Mouse (Mus musculus) cerebellum, adult 2 months (tissue): Measurements from ENCODE around the gene Qrich2. TPM values are rescaled to one million over a fixed set of nuclear protein-coding genes. Genes with fewer than 3 reads are reported as not detected.
A peak's percentile ranks its signal among the peaks of the same experiment; 100 is the strongest.
"Not testable (repeated sequence)": the region's sequence is repeated elsewhere in the genome, so short reads cannot be mapped to it uniquely, and the experiment has no call there.

Experiments
- DNase-seq, 2 experiments: peaks; one replicate each; pipeline ENCODE4 v3.0.0; 2021
- H3K27ac ChIP-seq: fragments of 200-500 bp; 2 replicates; pipeline ENCODE4 v1.5.1; 2012; ENCODE audit warnings: low read length, control low read depth, inconsistent platforms; ENCODE audit not compliant: insufficient read depth
- H3K27me3 ChIP-seq: fragments of 200-500 bp; 2 replicates; pipeline ENCODE4 v1.6.1; 2012; ENCODE audit warnings: inconsistent platforms, mild to moderate bottlenecking, low read length, moderate library complexity; ENCODE audit not compliant: control insufficient read depth, insufficient read depth
- H3K4me1 ChIP-seq: fragments of 200-500 bp; 2 replicates; pipeline ENCODE4 v1.6.1; 2011; ENCODE audit warnings: low read length; ENCODE audit not compliant: control insufficient read depth, insufficient read depth
- H3K4me3 ChIP-seq: fragments of 200-500 bp; replicated peaks from 2 replicates; pipeline ENCODE3; 2011; ENCODE audit warnings: mild to moderate bottlenecking, low read depth, low read length, control low read depth; ENCODE audit not compliant: insufficient read depth
- CTCF ChIP-seq: fragments of 200-500 bp; IDR thresholded peaks from 2 replicates; pipeline ENCODE4 v1.5.1; 2011; ENCODE audit warnings: low read depth, mild to moderate bottlenecking, control low read depth, low read length, moderate library complexity, borderline replicate concordance; ENCODE audit not compliant: insufficient read depth
- POLR2A ChIP-seq: fragments of 200-500 bp; IDR thresholded peaks from 2 replicates; pipeline ENCODE4 v1.6.1; 2011; ENCODE audit warnings: low read length, control low read depth, borderline replicate concordance; ENCODE audit not compliant: insufficient read depth
- WGBS: fragments of 180-500 bp; shearing (Covaris S2); methylation state at CpG from one replicate; pipeline ENCODE4 v1.1.7; 2018; 5-methylcytosine and 5-hydroxymethylcytosine counted together
- polyA plus RNA-seq: library from polyadenylated mRNA; depleted of rRNA; stranded (reverse); fragments of >200 nt; gene quantifications from 2 replicates; pipeline ENCODE4 v1.2.3, GENCODE M21; 2012

Gene Qrich2
- polyA plus RNA-seq, 1 experiment, result 0.05 TPM

DNA sequence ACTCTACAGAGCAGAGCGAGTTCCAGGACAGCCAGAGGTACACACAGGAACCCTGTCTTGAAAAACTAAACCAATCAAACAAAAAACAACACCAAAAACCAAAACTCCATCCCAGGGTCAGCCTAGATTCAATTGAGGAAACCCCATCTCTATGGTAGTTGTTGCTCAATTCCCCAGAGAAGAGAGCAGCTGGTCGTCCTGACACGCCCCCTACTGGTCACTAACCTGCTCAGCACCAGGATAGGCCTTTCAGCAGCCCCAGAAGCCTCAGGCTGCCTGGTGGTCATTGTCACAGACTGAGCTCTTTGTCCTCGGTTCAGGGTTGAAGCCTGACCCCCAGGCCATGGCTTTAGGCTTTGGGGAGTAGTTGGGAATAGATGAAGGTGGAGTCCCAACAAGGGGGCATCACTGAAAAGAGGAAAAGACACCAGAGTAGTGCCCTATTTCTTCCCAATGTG is 27.8 kb upstream of the Qrich2 start, which contains the start of gene Prpsap1:
Gene Prpsap1 (minus strand): TSS at position 408 of the 458 bp plus-strand sequence.
- H3K27me3 ChIP-seq, result no peaks in the 10 kb centered on the region
- no peak within 1 kb of the TSS for H3K4me3 ChIP-seq
- TF ChIP-seq POLR2A (no peak), CTCF (peak; percentile 61)
- WGBS, result 28% methylated on average over 4 of the region's 4 CpGs
- DNase-seq, result peak in 1 of 2 experiments; percentile 37
- no peak within 1 kb of the TSS for H3K27ac ChIP-seq
- H3K4me1 ChIP-seq, result no peaks in the 10 kb centered on the region

DNA sequence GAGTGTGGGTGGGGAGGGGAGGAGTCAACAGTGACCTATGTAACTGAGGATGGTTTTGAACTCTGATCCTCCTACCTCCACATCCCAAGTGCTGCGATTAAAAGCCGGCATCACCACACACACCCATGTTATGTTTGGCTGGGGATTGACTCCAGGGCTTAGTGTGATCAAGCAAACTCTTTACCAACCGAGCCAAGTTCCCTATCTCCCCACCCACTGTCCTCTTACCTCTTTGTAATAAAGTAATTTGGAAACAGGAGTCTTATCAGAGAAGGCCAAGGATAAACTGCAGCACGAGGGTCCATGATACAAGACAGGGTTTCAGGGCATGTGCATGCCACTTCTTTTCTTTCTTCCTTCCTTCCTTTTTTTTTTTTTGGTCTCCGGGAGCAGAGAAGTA is 27.1 kb upstream of the Qrich2 start:
- 79% methylated on average over 5 of the region's 5 CpGs for WGBS
- no peak for DNase-seq
- no peaks in the 10 kb centered on the region for H3K27me3 ChIP-seq
- TF ChIP-seq POLR2A (no peak), CTCF (no peak)
- no peak overlapping the region for H3K27ac ChIP-seq
- H3K4me3 ChIP-seq, result no peak overlapping the region
- H3K4me1 ChIP-seq, result no peaks in the 10 kb centered on the region

DNA sequence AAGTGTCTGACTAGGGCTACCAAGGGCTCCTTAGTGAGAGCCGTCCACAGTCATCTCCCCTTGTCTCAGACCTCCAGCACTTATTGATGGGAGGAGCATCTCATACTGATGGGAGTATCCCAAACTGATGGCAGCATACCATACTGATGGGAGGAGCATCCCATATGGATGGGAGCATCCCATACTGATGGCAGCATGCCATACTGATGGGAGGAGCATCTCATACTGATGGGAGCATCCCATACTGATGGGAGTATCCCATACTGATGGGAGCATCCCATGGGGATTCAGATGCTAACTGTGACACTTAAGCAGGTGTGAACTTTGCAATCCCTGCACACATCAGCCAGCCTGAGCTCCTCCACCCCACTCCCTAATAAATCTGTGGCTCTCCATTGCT is 26.5 kb upstream of the Qrich2 start:
- not testable (repeated sequence) for H3K4me1 ChIP-seq, H3K27ac ChIP-seq, H3K4me3 ChIP-seq, DNase-seq, H3K27me3 ChIP-seq
- 79% methylated on average over 1 of the region's 1 CpGs for WGBS

DNA sequence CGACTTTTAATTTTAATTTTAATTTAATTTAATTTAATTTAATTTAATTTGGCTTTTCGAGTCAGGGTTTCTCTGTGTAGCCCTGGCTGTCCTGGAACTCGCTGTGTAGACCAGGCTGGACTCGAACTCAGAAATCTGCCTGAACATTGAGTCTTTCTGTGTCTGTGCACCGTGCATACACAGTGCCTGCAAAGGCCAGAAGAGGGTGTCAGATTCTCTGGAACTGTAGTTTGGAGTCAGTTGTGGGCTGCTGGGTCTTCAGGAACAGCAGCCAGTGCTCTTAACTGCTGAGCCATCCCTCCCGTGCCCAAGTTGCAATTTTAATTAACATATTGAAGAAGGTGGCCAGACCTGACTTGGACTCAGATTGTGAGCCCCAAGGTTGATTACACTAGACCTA is 25.3 kb upstream of the Qrich2 start:
- Histone ChIP-seq H3K4me3 (no peak overlapping the region), H3K27ac (no peak overlapping the region), H3K4me1 (no peaks in the 10 kb centered on the region), H3K27me3 (no peaks in the 10 kb centered on the region)
- TF ChIP-seq CTCF, result no peak
- TF ChIP-seq POLR2A, result no peak
- no peak for DNase-seq
- WGBS, result 58% methylated on average over 6 of the region's 6 CpGs

DNA sequence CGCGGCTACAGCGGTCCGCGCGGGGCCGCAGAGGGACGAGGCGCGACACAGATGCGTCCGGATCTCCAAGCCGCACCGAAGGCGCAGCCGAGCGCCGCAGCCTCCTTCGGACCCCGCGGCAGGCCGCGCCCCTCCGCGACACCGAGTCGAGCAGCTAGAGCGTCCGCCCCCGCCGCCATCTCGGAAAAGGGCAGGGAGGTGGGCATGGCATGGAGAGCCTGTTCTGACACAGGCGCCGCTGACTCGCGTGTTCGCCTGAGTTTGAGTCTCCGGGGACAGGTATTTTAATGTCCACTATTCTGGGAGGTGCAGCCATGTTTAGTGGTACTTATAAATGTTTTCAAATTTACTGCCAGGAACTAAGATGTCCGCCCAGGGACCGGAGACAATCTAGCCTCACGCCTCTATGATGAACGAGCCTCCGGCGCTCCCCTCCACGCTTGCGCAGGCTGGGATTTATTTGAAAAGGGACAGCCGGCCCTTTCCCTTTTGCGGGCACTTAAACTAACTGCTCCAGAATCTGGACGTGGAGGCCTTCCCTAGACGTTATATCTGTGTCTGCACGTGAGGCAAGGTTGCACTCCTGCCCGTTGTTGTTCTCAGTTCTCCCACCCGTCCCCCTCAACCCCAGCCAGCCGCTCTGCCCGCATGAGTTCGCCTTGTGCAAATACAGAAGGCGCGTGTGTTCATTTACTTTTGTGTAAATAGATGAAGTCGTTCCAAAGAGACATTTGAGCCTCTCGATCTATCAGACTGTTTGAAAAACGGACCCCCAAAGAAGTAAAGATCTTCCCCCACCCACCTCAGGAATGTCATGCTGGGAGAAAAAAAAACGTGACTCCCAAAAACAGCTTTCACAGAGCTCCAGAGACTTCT is 24.4 kb upstream of the Qrich2 start:
- no peak for TF ChIP-seq CTCF
- TF ChIP-seq POLR2A, result peak; percentile 86

DNA sequence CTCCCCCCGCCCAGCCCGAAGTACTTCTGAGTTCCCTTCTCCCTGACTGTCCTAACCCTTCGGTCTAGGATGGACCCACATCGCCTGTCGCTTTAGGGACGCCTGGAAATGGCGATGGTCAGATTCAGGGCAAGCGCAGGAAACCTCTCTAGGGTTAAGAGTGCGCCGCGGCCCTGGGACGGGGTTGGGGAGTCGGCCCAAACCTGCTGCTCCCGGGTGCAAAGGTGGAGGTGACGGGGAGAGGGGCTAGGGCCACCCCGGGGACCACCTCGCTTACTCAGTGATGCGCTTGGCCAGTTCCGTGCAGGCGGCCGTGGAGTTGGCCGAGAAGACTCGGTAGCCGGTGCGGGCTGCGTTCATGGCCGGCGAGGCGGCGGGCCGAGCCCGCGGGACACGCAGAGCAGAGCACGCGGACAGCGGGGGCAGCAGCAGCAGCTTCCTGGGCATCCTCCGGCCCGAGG is 23.8 kb upstream of the Qrich2 start:
- under 1% methylated on average over 39 of the region's 39 CpGs for WGBS
- TF ChIP-seq CTCF (no peak), POLR2A (no peak)
- DNase-seq, result no peak

More for the DNA sequence above, 24.4 kb upstream of the Qrich2 start:
- DNase-seq, result peak; percentile 86 to 90
- Histone ChIP-seq H3K4me3 (peak overlapping the region; percentile 95), H3K27ac (peak overlapping the region; percentile 63), H3K27me3 (no peaks in the 10 kb centered on the region), H3K4me1 (no peaks in the 10 kb centered on the region)
- WGBS, result under 1% methylated on average over 62 of the region's 62 CpGs

DNA sequence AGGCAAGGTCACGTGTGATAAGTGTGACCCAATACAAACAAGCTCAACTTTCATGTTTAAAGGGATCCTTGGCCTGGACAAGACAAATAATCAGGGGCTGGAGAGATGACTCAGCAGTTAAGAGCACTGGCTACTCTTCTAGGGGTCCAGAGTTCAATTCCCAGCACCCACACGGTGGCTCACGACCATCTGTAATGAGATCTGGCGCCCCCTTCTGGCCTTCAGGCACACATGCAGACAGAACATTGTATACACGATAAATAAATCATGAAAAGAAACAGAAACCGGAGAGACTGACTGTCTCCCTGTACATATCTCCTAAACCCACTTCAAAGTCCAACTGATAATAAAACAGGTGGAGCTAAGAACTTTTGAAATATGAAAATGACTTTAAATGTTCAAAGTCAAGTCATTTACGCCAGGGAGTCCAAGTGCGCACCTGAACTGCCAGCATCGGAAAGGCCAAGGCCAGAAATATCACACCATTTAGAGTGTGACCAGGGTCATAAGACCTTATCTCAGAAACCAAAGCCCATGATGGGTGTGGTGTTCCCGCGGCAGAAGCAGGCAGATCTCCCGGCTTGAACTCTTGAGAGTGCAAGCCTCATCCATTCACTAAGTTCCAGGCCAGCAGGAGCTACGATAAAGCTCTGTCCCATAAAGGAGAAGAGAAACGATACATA is 22.8 kb upstream of the Qrich2 start:
- TF ChIP-seq POLR2A, result no peak
- peak; percentile 33; the same call in 1 of the 2 replicates for TF ChIP-seq CTCF
- Histone ChIP-seq H3K27ac (no peak overlapping the region), H3K27me3 (no peaks in the 10 kb centered on the region), H3K4me3 (peak overlapping the region; percentile 95), H3K4me1 (no peaks in the 10 kb centered on the region)
- WGBS, result 60% methylated on average over 14 of the region's 14 CpGs
- DNase-seq, result no peak

More for the DNA sequence above, 23.8 kb upstream of the Qrich2 start:
- Histone ChIP-seq H3K27ac (peak overlapping the region; percentile 63), H3K4me3 (peak overlapping the region; percentile 95), H3K4me1 (no peaks in the 10 kb centered on the region), H3K27me3 (no peaks in the 10 kb centered on the region)
